Mouse (Mus musculus): ENCODE measurements around the gene Ska2.

Ska2 gene

GRCm38 (mm10) chr11:87108755-87109518 lies at the start of gene Ska2:
Ska2 (plus strand) TSS chr11:87109234.
- peak; percentile 92 to 98 for DNase-seq (ENCODE audit: low spot score in 2 of 2)

DNA sequence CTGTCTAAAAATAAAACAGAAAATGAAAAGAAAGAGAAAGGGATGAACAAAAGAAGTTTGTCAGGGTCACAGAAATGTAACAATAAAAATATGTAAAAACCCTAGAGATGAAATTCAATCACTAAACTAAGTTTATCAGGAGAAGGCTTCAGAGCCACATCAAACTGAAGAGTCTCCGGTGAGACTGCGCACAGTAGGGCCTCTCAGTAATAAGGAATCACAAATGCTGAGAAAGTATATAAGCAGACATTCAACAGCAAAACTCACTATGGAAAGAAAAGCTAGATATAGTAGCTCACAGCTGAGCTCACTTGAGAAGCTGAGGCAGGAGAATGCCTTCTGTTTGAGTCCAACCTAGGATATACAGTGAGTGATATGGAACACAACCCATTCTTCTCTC lies 48.6 kb upstream of the Ska2 start:
- DNase-seq (ENCODE audit: low spot score in 2 of 2), result no peak

DNA sequence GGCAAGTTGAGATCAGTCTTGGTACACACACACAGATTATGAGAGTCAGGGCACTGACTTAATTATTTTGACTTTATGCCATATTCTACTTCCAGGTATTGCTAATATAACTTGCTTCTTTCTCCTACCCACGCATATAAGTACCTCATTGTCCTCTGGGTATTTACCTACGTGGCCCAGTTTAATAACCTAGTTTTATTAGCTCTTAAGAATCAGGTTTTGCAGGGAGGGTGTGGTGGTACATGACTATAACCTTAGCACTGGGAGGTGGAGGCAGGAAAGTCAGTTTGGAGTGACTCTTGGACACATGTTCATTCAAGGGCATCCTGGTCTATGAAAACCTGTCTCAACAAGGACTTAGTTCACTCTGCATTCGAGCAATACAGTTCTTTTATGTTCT lies 46.9 kb upstream of the Ska2 start:
- no peak for DNase-seq (ENCODE audit: low spot score in 2 of 2)

DNA sequence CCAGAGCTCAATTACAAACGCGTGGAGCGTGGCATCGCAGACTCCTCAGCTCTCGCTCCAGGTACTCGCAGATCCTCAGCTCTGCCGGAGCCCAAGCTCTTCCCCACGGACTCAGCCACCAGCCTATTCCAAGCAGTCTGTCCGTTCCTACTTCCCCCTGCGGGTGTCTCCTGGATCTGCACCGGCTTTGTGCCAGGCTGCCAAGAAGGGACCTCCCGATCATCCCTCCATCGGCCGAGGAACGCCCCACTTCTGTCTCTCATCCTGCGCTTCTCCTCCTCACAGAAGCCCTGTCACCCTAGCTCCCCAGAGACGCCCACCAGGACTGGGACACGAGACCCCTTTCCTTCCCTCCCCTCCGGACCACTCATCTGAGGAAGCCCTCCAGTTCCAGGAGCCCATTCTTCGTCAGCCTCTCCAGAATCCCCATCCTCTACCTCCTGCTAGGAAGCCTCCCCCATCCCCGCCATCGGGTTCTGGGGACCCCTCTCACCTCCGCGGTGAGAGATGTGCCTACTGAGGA lies 35.6 kb upstream of the Ska2 start:
- peak; percentile 40 to 72 for DNase-seq (ENCODE audit: low spot score in 2 of 2)

- peak; percentile 76 to 92 for DNase-seq (ENCODE audit: low spot score in 2 of 2)
Observed at GRCm38 (mm10) chr11:87073866-87074440, 35.1 kb upstream of the Ska2 start, which contains the start of gene Gdpd1. Gdpd1 (minus strand) TSS chr11:87074062.

GRCm38 (mm10) chr11:87083712-87084111 lies 25.3 kb upstream of the Ska2 start:
- DNase-seq (ENCODE audit: low spot score in 2 of 2), result no peak

DNA sequence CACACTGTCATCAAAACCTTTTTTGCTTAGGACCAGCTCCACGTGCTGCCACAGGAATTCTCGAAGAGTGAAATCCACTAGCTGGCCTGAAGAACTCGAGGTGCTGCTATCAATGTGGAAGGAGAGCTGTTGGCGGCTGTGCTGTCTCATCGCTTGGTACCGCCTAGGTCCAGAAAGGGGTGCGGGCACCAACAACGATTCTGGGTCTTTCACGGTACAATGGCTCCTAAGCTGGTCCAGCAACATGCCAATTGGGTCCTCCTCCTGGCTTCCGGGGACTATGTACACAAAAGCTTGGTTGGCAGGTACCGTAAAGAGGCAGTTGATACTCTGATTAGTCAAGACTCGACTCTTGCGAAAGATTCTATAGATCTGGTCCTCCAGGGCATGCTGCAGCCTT lies 23.6 kb upstream of the Ska2 start:
- DNase-seq (ENCODE audit: low spot score in 2 of 2), result no peak

DNA sequence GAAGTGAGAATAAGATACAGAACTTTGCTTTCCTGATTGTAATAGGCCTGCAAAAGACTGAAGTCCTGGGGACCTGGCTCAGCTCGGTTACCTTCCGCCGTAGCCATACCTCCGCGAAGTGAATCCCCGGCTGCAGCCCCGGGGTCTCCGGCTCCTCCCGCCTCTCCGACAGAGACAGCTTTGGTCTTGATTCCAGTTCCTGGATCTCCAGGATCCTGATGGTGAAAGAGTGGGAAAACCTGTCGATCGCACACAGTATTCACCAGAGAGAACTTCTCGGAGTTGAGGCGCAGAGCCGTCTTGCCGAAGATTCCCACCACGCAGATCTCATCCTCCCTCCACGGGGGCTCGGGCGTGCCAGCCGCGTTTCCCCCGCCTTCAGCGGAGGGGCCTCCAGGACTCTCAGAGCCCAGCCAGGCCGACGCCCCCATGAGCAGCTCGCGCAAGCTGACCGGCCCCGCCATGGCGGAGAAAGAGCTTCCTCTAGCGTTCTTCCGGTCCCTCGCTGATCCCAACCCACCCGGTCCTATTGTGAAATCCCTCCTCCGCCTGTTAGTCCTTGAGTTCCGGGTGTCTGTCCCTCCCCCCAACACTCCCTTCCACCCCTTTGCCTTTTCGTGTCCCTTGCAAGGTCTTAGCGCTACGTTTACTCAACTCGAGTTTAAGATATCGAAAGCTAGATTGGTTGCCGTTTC lies 22.6 kb upstream of the Ska2 start, which contains the start of gene Smg8:
TSS of gene Smg8 (minus strand) at position 485 of the 695 bp plus-strand sequence.
- DNase-seq (ENCODE audit: low spot score in 2 of 2), result peak; percentile 36 to 71

DNA sequence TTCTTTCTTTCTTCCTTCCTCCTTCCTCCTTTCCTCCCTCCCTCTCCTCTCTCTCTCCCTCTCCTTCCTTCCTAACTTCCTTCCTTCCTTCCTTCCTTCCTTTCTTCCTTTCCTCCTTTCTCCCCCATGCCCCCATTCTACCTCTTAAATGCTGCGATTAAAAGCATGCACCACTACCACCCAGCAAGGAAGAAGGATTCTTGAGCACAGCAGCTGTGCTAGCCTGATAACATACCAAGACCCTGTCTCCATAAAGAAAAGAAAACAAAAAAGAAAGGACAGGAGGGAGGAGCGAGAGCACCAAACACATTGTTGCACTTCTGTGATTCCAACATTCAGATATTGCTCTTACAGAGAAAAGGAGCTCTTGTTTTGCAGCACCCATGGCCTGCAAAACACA lies 21.9 kb upstream of the Ska2 start:
- no peak for DNase-seq (ENCODE audit: low spot score in 2 of 2)

DNA sequence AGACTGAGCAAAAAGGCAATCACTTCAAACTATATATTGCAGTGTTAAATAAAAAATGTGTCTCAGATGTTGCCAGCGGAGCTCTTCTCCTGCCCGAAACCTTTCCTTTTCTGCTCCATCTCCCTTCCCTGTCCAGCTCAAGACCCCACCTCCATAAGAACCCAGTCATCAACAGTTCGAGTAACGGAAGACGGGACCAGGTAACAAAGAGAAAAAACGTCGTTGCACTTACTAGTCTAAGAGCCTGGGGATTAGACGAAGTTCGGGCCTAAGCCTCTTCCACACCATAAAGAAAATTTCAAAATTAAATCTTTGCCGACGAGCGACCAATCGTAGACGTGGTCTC lies 652 bp upstream of the Ska2 start, which contains the start of gene Prr11:
TSS of gene Prr11 (minus strand) at position 300 of the 346 bp plus-strand sequence.
- DNase-seq (ENCODE audit: low spot score in 2 of 2), result no peak

GRCm38 (mm10) chr11:87109519-87110171 lies 611 bp downstream of the Ska2 start:
- peak in 1 of 2 experiments; percentile 29 for DNase-seq (ENCODE audit: low spot score in 2 of 2)

- DNase-seq (ENCODE audit: low spot score in 2 of 2), result no peak
Observed at GRCm38 (mm10) chr11:87110172-87110909, 1.3 kb downstream of the Ska2 start.

DNA sequence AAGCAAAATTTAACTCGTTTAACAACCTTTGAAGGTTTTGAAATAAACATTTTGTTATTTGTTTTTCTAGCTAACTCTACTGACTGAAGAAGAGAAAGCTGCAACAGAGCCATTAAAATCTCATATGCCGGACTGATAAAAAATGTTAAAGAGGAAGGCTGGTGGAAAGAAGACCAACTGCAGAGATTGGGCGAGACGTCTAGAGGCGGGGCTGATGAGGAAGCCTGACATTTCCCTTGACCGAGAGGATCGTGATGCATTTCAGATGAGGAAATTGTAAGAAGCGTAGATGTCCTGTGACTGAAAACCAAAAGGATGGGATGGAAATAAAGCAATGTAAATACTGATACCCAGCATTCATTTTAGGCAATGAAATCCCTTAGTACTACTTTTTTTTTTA lies 12.8 kb downstream of the Ska2 start:
- DNase-seq (ENCODE audit: low spot score in 2 of 2), result no peak

DNA sequence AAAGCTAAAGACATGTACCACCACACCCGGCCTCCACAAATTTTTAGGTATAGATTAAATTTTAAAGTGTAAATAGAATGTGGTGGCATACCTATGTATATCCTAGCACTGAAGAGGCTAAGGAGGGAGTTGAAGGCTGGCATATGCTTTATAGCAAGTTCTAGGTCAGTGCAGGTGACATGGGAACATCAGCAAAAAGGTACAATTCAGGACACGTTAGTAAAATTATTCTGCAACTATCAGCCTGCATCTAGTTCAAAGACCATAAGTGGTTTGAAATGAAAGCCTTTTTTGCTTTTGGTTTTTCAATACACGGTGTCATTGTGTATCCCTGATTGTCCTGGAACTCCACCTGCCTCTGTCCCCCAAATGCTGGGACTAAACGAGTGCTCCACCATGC lies 16.5 kb downstream of the Ska2 start:
- no peak for DNase-seq (ENCODE audit: low spot score in 2 of 2)

GRCm38 (mm10) chr11:87126281-87126823 lies 17.3 kb downstream of the Ska2 start:
- DNase-seq (ENCODE audit: low spot score in 2 of 2), result no peak

GRCm38 (mm10) chr11:87126824-87127816 lies 18.1 kb downstream of the Ska2 start, which contains the start of gene Trim37:
Trim37 (plus strand) TSS chr11:87127077.
- DNase-seq (ENCODE audit: low spot score in 2 of 2), result peak; percentile 57 to 81

GRCm38 (mm10) chr11:87136233-87136632 lies 27.2 kb downstream of the Ska2 start:
- DNase-seq (ENCODE audit: low spot score in 2 of 2), result no peak

GRCm38 (mm10) chr11:87158012-87158411 lies 49.0 kb downstream of the Ska2 start:
- no peak for DNase-seq (ENCODE audit: low spot score in 2 of 2)

GRCm38 (mm10) chr11:87162687-87163086 lies 53.7 kb downstream of the Ska2 start:
- DNase-seq (ENCODE audit: low spot score in 2 of 2), result no peak

- DNase-seq (ENCODE audit: low spot score in 2 of 2), result no peak
Observed at GRCm38 (mm10) chr11:87163751-87164150, 54.7 kb downstream of the Ska2 start.
